ENCODE assay signal across 38 mouse cellular contexts in genomic region chr11:55133204-55133603, GRCm38 (mm10). TPM values are rescaled to one million over a fixed set of nuclear protein-coding genes. Genes with fewer than 3 reads are reported as not detected.
"Had no signal": no experiment of that assay in that cellular context is flagged by ENCODE, and none has a peak within 500 bp of the region (broad histone marks: within the 10 kb centered on the region; RNA-seq: fewer than 3 reads in every experiment).

No protein-coding gene starts in this region.

- H3K9ac ChIP-seq: embryonic facial prominence, embryonic 12.5 days; embryonic facial prominence, embryonic 13.5 days; embryonic facial prominence, embryonic 15.5 days; forebrain, embryonic 12.5 days; forebrain, embryonic 13.5 days; forebrain, embryonic 15.5 days; forebrain, postnatal 0 days had no signal

- H3K27ac ChIP-seq: embryonic facial prominence, embryonic 10.5 days; embryonic facial prominence, embryonic 12.5 days; embryonic facial prominence, embryonic 13.5 days; embryonic facial prominence, embryonic 15.5 days; forebrain, embryonic 10.5 days; forebrain, embryonic 12.5 days; forebrain, embryonic 13.5 days; forebrain, embryonic 15.5 days; gastrocnemius, adult 2 months; heart, adult 2 months; heart, embryonic 10.5 days had no signal

- H3K9me3 ChIP-seq: embryonic facial prominence, embryonic 10.5 days; embryonic facial prominence, embryonic 12.5 days; embryonic facial prominence, embryonic 13.5 days; embryonic facial prominence, embryonic 15.5 days; forebrain, embryonic 10.5 days; forebrain, embryonic 12.5 days; forebrain, embryonic 13.5 days; forebrain, embryonic 15.5 days; heart, embryonic 10.5 days had no signal

- H3K4me3 ChIP-seq: embryonic facial prominence, embryonic 10.5 days; embryonic facial prominence, embryonic 12.5 days; embryonic facial prominence, embryonic 13.5 days; embryonic facial prominence, embryonic 15.5 days; erythroblast, embryonic 14.5 days; forebrain, embryonic 10.5 days; forebrain, embryonic 12.5 days; forebrain, embryonic 13.5 days; forebrain, embryonic 15.5 days; gastrocnemius, adult 2 months; heart, adult 2 months; heart, embryonic 10.5 days had no signal

- H3K36me3 ChIP-seq: embryonic facial prominence, embryonic 10.5 days; embryonic facial prominence, embryonic 12.5 days; embryonic facial prominence, embryonic 13.5 days; embryonic facial prominence, embryonic 15.5 days; forebrain, embryonic 10.5 days; forebrain, embryonic 12.5 days; forebrain, embryonic 15.5 days; heart, embryonic 10.5 days had no signal

- H3K27me3 ChIP-seq: embryonic facial prominence, embryonic 12.5 days; embryonic facial prominence, embryonic 13.5 days; embryonic facial prominence, embryonic 15.5 days; forebrain, embryonic 12.5 days; forebrain, embryonic 13.5 days; forebrain, embryonic 15.5 days had no signal

- H3K4me1 ChIP-seq: embryonic facial prominence, embryonic 10.5 days; embryonic facial prominence, embryonic 12.5 days; embryonic facial prominence, embryonic 13.5 days; embryonic facial prominence, embryonic 15.5 days; forebrain, embryonic 10.5 days; forebrain, embryonic 12.5 days; forebrain, embryonic 15.5 days; heart, embryonic 10.5 days had no signal

- DNase-seq: cerebellum, adult 9-11 months; cerebellum, postnatal 10 days; cerebellum, postnatal 14 days; cerebellum, postnatal 25 days; cerebellum, postnatal 36 days; embryo, embryonic 11 days; forebrain, postnatal 0 days; gastrocnemius, adult 2 months; gastrocnemius, postnatal 10 days; gastrocnemius, postnatal 14 days; gastrocnemius, postnatal 25 days; gastrocnemius, postnatal 36 days; heart, adult 11 months; heart, adult 18-20 months; heart, adult 2 months had no signal

- H3K4me2 ChIP-seq: embryonic facial prominence, embryonic 12.5 days; embryonic facial prominence, embryonic 13.5 days; embryonic facial prominence, embryonic 15.5 days; forebrain, embryonic 12.5 days; forebrain, embryonic 13.5 days; forebrain, embryonic 15.5 days had no signal

RNA-seq across cellular contexts. Expression of gene Slc36a3, which starts 18.3 kb away (rescaled TPM):
- total RNA-seq: common myeloid progenitor, adult 5-6 weeks; forebrain, postnatal 0 days; gastrocnemius, adult 18-20 months; gastrocnemius, adult 2 months; gastrocnemius, adult 8-10 months; gastrocnemius, postnatal 10 days; gastrocnemius, postnatal 14 days; gastrocnemius, postnatal 25 days; gastrocnemius, postnatal 36 days; gastrocnemius, postnatal 4 days; granulocyte monocyte progenitor cell, adult 5-6 weeks; heart, adult 18-20 months; heart, adult 2 months; heart, adult 8-10 months had no signal
- polyA plus RNA-seq: cortical plate, adult 2 months; embryonic facial prominence, embryonic 10.5 days; embryonic facial prominence, embryonic 11.5 days; embryonic facial prominence, embryonic 12.5 days; embryonic facial prominence, embryonic 13.5 days; embryonic facial prominence, embryonic 14.5 days; embryonic facial prominence, embryonic 15.5 days; erythroblast, embryonic 14.5 days; forebrain, embryonic 10.5 days; forebrain, embryonic 11.5 days; forebrain, embryonic 12.5 days; forebrain, embryonic 13.5 days; forebrain, embryonic 14.5 days; forebrain, embryonic 15.5 days; forebrain, embryonic 16.5 days; forebrain, postnatal 0 days; frontal cortex, adult 2 months; heart, adult 2 months; heart, embryonic 10.5 days had no signal

RNA-seq across cellular contexts. Expression of gene Slc36a2, which starts 51.7 kb away (rescaled TPM):
- polyA plus RNA-seq: forebrain, embryonic 11.5 days; forebrain, embryonic 12.5 days; forebrain, embryonic 15.5 days had no signal

RNA-seq across cellular contexts. Expression of gene Ccdc69, which starts 55.3 kb away (rescaled TPM):
- polyA plus RNA-seq: erythroblast, embryonic 14.5 days had no signal
